Mouse (Mus musculus): Measurements from ENCODE around the gene Gal3st2c. TPM values are rescaled to one million over a fixed set of nuclear protein-coding genes. Genes with fewer than 3 reads are reported as not detected.

Gal3st2c gene
- total and polyA plus RNA-seq, 3 experiments, result under 0.01 to 0.06 TPM; not detected in 1

DNA sequence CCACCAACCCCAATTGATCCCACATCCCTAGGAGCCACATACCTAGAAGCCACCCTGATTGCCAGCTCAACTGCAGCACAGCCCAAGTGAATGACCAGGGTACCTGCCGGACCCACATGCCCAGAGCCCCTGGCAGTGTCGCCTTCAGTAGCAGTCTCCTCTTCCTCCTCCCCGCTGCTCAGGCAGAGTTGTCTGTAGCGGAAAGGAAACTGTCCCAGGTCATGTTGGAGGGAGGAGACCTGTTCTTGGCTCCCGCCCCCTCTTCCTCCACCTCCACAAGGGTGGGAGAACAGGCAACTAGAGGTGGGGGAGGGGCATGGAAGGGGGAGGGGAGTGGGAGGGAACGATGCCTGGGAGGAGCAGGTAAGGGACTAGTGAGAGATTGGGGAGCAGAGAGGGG, 62.1 kb downstream of the Gal3st2c start, which contains the start of gene Pdcd1:
Pdcd1 (minus strand) TSS at position 181 of the 400 bp plus-strand sequence.
- H3K27me3 ChIP-seq (ENCODE audit: control insufficient read depth in 1 of 2, insufficient read depth in 2 of 2, low read length in 2 of 2), result no peaks in the 10 kb centered on the region
- H3K9ac ChIP-seq (ENCODE audit: control insufficient read depth, low read depth, low read length, poor library complexity, severe bottlenecking), result no peak within 1 kb of the TSS
- peaks cover 11 to 18% of the 10 kb centered on the region in 2 experiments for H3K4me1 ChIP-seq (ENCODE audit: control insufficient read depth in 1 of 2, insufficient read depth in 2 of 2, low read length in 2 of 2)
- TF ChIP-seq MYC (IDR thresholded peaks at IDR 0.05; ENCODE audit: low read depth, low read length), result no peak
- TF ChIP-seq SIN3A (IDR thresholded peaks at IDR 0.05; ENCODE audit: low read length), result no peak
- TF ChIP-seq JUND (IDR thresholded peaks at IDR 0.05; ENCODE audit: low read depth, low read length), result no peak
- TF ChIP-seq TAL1 (IDR thresholded peaks at IDR 0.05; ENCODE audit: low read length), result no peak
- no peaks in the 10 kb centered on the region for H3K9me3 ChIP-seq (replicated peaks; ENCODE audit: insufficient read depth, low read length)
- DNase-seq (ENCODE audit: low read depth, low spot score), result no peak
- H3K4me3 ChIP-seq (ENCODE audit: control insufficient read depth in 1 of 2, insufficient read depth in 1 of 2, low read depth in 2 of 2, low read length in 2 of 2), result no peak within 1 kb of the TSS
- no peaks in the 10 kb centered on the region for H3K79me2 ChIP-seq (ENCODE audit: control insufficient read depth, insufficient read depth, low read length, poor library complexity)
- peaks cover 0 to 12% of the 10 kb centered on the region in 2 experiments; a peak in 2 of 4 replicates for H3K36me3 ChIP-seq (ENCODE audit: control insufficient read depth in 1 of 2, insufficient read depth in 2 of 2, low read length in 2 of 2)
- H3K27ac ChIP-seq (ENCODE audit: control insufficient read depth, low read depth, low read length), result no peak within 1 kb of the TSS

DNA sequence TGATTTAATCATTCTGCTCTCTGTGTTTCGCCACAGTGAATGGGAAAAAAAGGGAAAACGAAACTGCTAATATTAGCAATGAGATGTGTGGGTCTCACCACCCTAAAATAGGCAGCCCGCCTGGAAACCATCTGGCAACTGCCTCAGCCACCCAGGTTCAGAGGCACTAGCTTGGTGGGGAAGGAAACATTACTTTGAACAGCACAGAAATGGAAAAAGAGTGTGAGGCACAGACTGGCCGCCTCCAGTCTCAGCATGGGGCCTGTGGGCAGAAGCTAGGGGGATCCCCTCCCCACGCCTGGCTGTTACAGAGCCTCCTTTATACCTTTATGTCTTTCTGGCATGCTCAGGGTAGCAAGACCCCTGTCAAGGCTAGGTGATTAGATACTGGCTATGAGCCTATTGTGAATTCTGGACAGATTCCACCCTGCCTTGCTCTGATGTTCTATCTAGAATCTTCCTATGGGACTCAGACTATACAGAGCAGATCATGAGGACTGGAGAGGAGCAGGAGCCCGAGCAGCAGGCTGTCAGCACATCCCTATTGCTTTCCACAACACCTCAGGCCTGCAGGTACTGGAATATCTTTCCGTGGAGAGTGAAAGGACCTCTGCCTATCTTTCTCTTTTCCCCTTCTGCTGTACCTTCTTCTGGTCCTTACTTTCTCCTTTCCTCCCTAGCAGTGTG, 63.4 kb downstream of the Gal3st2c start:
- no peak for TF ChIP-seq RAD21 (IDR thresholded peaks at IDR 0.05; ENCODE audit: low read depth, low read length)
- no peak for TF ChIP-seq TAL1 (IDR thresholded peaks at IDR 0.05; ENCODE audit: low read length)
- no peak for TF ChIP-seq CTCF (IDR thresholded peaks at IDR 0.05 in 2 of 3, conservative IDR thresholded peaks at IDR 0.05 in 1 of 3; ENCODE audit: control insufficient read depth in 1 of 3, insufficient read depth in 1 of 3, low read depth in 2 of 3, low read length in 3 of 3, poor library complexity in 1 of 3, severe bottlenecking in 1 of 3)
- no peak for TF ChIP-seq BHLHE40 (IDR thresholded peaks at IDR 0.05; ENCODE audit: borderline replicate concordance, low read depth, low read length)
- TF ChIP-seq EP300 (IDR thresholded peaks at IDR 0.05; ENCODE audit: low read depth in 1 of 2, low read length in 2 of 2), result no peak
- no peak for TF ChIP-seq RCOR1 (IDR thresholded peaks at IDR 0.05; ENCODE audit: low read depth, low read length)
- TF ChIP-seq SMC3 (IDR thresholded peaks at IDR 0.05; ENCODE audit: low read depth, low read length), result no peak
- no peak for TF ChIP-seq GATA1 (IDR thresholded peaks at IDR 0.05; ENCODE audit: low read depth, low read length)
- TF ChIP-seq POLR2A (IDR thresholded peaks at IDR 0.05; ENCODE audit: control insufficient read depth in 1 of 2, insufficient read depth in 1 of 2, low read depth in 1 of 2, low read length in 2 of 2, poor library complexity in 1 of 2), result no peak
- no peak for TF ChIP-seq HCFC1 (IDR thresholded peaks at IDR 0.05; ENCODE audit: low read depth, low read length)
- TF ChIP-seq ETS1 (IDR thresholded peaks at IDR 0.05; ENCODE audit: low read depth, low read length), result no peak
- TF ChIP-seq MAFK (IDR thresholded peaks at IDR 0.05; ENCODE audit: borderline replicate concordance, low read depth, low read length), result no peak
- no peak for TF ChIP-seq USF1 (IDR thresholded peaks at IDR 0.05; ENCODE audit: low read depth, low read length)
- no peak for TF ChIP-seq NELFE (IDR thresholded peaks at IDR 0.05; ENCODE audit: low read depth, low read length)
- no peak for TF ChIP-seq MYC (IDR thresholded peaks at IDR 0.05; ENCODE audit: low read depth, low read length)
- TF ChIP-seq GABPA (IDR thresholded peaks at IDR 0.05; ENCODE audit: low read depth, low read length), result no peak
- TF ChIP-seq TBP (IDR thresholded peaks at IDR 0.05; ENCODE audit: low read depth, low read length), result no peak
- TF ChIP-seq ZC3H11A (IDR thresholded peaks at IDR 0.05; ENCODE audit: low read depth, low read length), result no peak
- TF ChIP-seq TCF12 (IDR thresholded peaks at IDR 0.05; ENCODE audit: low read depth, low read length), result no peak
- TF ChIP-seq POLR2AphosphoS5 (IDR thresholded peaks at IDR 0.05; ENCODE audit: borderline replicate concordance, low read depth, low read length), result no peak
- Histone ChIP-seq H3K27me3 (ENCODE audit: control insufficient read depth in 1 of 2, insufficient read depth in 2 of 2, low read length in 2 of 2) (no peaks in the 10 kb centered on the region), H3K9me3 (replicated peaks; ENCODE audit: insufficient read depth, low read length) (no peaks in the 10 kb centered on the region), H3K9ac (ENCODE audit: control insufficient read depth, low read depth, low read length, poor library complexity, severe bottlenecking) (no peak overlapping the region), H3K4me3 (ENCODE audit: control insufficient read depth in 1 of 2, insufficient read depth in 1 of 2, low read depth in 2 of 2, low read length in 2 of 2) (no peak overlapping the region), H3K79me2 (ENCODE audit: control insufficient read depth, insufficient read depth, low read length, poor library complexity) (no peaks in the 10 kb centered on the region), H3K36me3 (ENCODE audit: control insufficient read depth in 1 of 2, insufficient read depth in 2 of 2, low read length in 2 of 2) (peaks cover 0 to 13% of the 10 kb centered on the region in 2 experiments; a peak in 2 of 4 replicates), H3K27ac (ENCODE audit: control insufficient read depth, low read depth, low read length) (no peak overlapping the region), H3K4me1 (ENCODE audit: control insufficient read depth in 1 of 2, insufficient read depth in 2 of 2, low read length in 2 of 2) (peaks cover 11 to 22% of the 10 kb centered on the region in 2 experiments)
- DNase-seq (ENCODE audit: low read depth, low spot score), result no peak
